Mouse (Mus musculus) stomach, postnatal 0 days (tissue): ENCODE data around the gene Mob3a. TPM values are rescaled to one million over a fixed set of nuclear protein-coding genes. Genes with fewer than 3 reads are reported as not detected.

Source experiments
- ATAC-seq: fragments of 200-750 bp; cut with Nextera tagmentation; 2 replicates; pipeline ENCODE4 v1.8.0; 2017; ENCODE audit not compliant: low FRiP score, low TSS enrichment
- DNase-seq: peaks from one replicate; pipeline ENCODE4 v3.0.0-alpha.2; 2016; ENCODE audit warnings: low spot score
- H3K27ac ChIP-seq: fragments of 300-500 bp; sonication (generic); replicated peaks from 2 replicates; pipeline ENCODE4 v1.5.1; 2014; ENCODE audit warnings: mild to moderate bottlenecking, control low read depth
- H3K27me3 ChIP-seq: fragments of 300-500 bp; sonication (generic); 2 replicates; pipeline ENCODE4 v1.6.1; 2014; ENCODE audit warnings: low read length; ENCODE audit not compliant: control insufficient read depth, insufficient read depth
- H3K36me3 ChIP-seq: fragments of 300-500 bp; sonication (generic); 2 replicates; pipeline ENCODE4 v1.6.1; 2014; ENCODE audit warnings: low read length, mixed read lengths; ENCODE audit not compliant: control insufficient read depth, insufficient read depth
- H3K4me1 ChIP-seq: fragments of 300-500 bp; sonication (generic); replicated peaks from 2 replicates; pipeline ENCODE4 v1.6.1; 2014; ENCODE audit warnings: antibody characterized with exemption; ENCODE audit not compliant: control insufficient read depth, insufficient read depth
- H3K4me2 ChIP-seq: fragments of 300-500 bp; sonication (generic); replicated peaks from 2 replicates; pipeline ENCODE4 v1.6.1; 2014; ENCODE audit warnings: low read depth, mild to moderate bottlenecking, control low read depth, moderate library complexity
- H3K4me3 ChIP-seq: fragments of 300-500 bp; sonication (generic); 2 replicates; pipeline ENCODE4 v1.5.1; 2014; ENCODE audit warnings: low read depth, low read length, control low read depth
- H3K9ac ChIP-seq: fragments of 300-500 bp; sonication (generic); 2 replicates; pipeline ENCODE4 v1.6.1; 2014; ENCODE audit warnings: mild to moderate bottlenecking, low read length, control low read depth, mixed read lengths
- H3K9me3 ChIP-seq: fragments of 300-500 bp; sonication (generic); 2 replicates; pipeline ENCODE4 v1.6.1; 2016; ENCODE audit warnings: low read length; ENCODE audit not compliant: control insufficient read depth
- CTCF ChIP-seq: IDR thresholded peaks from 2 replicates; pipeline ENCODE4 v1.5.1; 2016; ENCODE audit warnings: antibody characterized with exemption, low read depth, mild to moderate bottlenecking, moderate library complexity
- EP300 ChIP-seq: optimal IDR thresholded peaks from 2 replicates; pipeline ENCODE3; 2016; ENCODE audit warnings: antibody characterized with exemption
- WGBS: fragments of 180-500 bp; shearing (Covaris S2); extraction: QIAGEN DNeasy Blood & Tissue Kit; methylation state at CpG from one replicate; pipeline ENCODE4 v1.1.7; 2014; 5-methylcytosine and 5-hydroxymethylcytosine counted together
- polyA plus RNA-seq: library from polyadenylated mRNA; unstranded; fragments of >200 nt; fragmentation: Nextera tagmentation; extraction: Ambion mirVana; gene quantifications from 2 replicates; pipeline ENCODE4 v1.2.1, GENCODE M21; 2015

The Mob3a gene
- polyA plus RNA-seq, 1 experiment from 2014 or later, result 23.9 TPM

DNA sequence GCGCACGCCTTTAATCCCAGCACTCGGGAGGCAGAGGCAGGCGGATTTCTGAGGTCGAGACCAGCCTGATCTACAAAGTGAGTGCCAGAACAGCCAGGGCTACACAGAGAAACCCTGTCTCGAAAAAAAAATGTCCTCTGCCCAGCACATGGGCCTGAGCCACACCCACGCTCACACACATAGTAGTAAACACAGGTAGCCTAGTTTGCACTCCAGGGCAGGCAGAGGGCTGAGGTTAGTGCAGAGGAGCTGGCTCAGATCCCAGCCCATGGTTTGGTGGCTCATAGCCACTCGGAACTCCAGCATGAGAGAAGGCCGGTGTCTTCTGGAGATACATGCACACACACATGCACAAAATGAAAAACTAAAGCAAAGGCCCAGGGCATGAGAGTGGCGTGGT, 54.8 kb downstream of the Mob3a start:
- TF ChIP-seq EP300, result no peak
- TF ChIP-seq CTCF, result no peak
- DNase-seq (no peak), ATAC-seq (no peak)
- Histone ChIP-seq H3K9me3 (no peaks in the 10 kb centered on the region), H3K27me3 (no peaks in the 10 kb centered on the region), H3K27ac (no peak overlapping the region), H3K4me3 (no peak overlapping the region), H3K36me3 (peaks cover 23% of the 10 kb centered on the region), H3K4me1 (no peaks in the 10 kb centered on the region), H3K4me2 (no peak overlapping the region), H3K9ac (no peak overlapping the region; the same call in 1 of the 2 replicates)
- WGBS, result 82% methylated on average over 10 of the region's 10 CpGs

DNA sequence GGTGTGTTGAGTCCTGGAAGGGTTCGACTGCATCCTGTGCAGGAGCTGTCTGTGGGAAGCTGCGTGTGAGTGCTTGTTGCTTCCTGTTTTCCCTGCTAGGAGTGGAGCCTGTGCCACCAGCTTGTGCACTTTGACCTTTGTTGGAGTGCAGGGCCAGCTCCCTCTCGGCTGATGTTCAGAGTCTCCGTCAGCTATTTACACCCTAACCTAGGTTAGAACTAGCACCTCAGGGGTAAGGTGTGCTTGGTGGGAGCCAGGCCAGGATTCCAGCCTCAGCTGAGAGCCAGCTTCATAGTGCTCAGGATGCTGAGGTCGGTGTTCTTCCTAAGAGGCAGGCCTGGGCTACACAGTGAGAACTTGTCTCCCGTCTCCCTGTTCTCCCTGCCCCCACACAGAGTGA, 66.4 kb downstream of the Mob3a start:
- H3K9me3 ChIP-seq, result no peaks in the 10 kb centered on the region
- 75% methylated on average over 6 of the region's 6 CpGs for WGBS
- H3K4me1 ChIP-seq, result no peaks in the 10 kb centered on the region
- H3K36me3 ChIP-seq, result peaks cover 40% of the 10 kb centered on the region
- H3K4me3 ChIP-seq, result no peak overlapping the region
- H3K4me2 ChIP-seq, result no peak overlapping the region
- no peaks in the 10 kb centered on the region for H3K27me3 ChIP-seq
- TF ChIP-seq CTCF (no peak), EP300 (no peak)
- no peak for DNase-seq
- H3K27ac ChIP-seq, result no peak overlapping the region
- ATAC-seq, result no peak
- no peak overlapping the region for H3K9ac ChIP-seq

Other genes with a start within 250 kb of the Mob3a start
- gene Onecut3, start 207.1 kb downstream of the Mob3a start, polyA plus RNA-seq, result 0.01 and 0.02 TPM in 2 replicates
- gene Atp8b3, start 162.9 kb downstream of the Mob3a start, polyA plus RNA-seq, result 0.02 and 0.10 TPM in 2 replicates
- 7.1 and 8.5 TPM in 2 replicates for gene Rexo1, start 140.4 kb downstream of the Mob3a start, polyA plus RNA-seq
- gene Klf16, start 124.7 kb downstream of the Mob3a start, polyA plus RNA-seq, result 8.3 and 8.4 TPM in 2 replicates
- 92.5 and 103 TPM in 2 replicates for gene Abhd17a, start 111.6 kb downstream of the Mob3a start, polyA plus RNA-seq
- gene Scamp4, start 99.1 kb downstream of the Mob3a start, polyA plus RNA-seq, result 67.8 and 77.3 TPM in 2 replicates
- gene Adat3, start 99.1 kb downstream of the Mob3a start, polyA plus RNA-seq, result 4.1 and 4.3 TPM in 2 replicates
- 1.4 and 1.7 TPM in 2 replicates for gene Gm49322, start 96.0 kb downstream of the Mob3a start, polyA plus RNA-seq
- 75.4 and 83.9 TPM in 2 replicates for gene Csnk1g2, start 79.1 kb downstream of the Mob3a start, polyA plus RNA-seq
- 28.3 and 30.0 TPM in 2 replicates for gene Btbd2, start 44.9 kb downstream of the Mob3a start, polyA plus RNA-seq
- 55.2 and 61.7 TPM in 2 replicates for gene Mknk2, start 23.9 kb downstream of the Mob3a start, polyA plus RNA-seq
- gene Izumo4, start 207 bp upstream of the Mob3a start, polyA plus RNA-seq, result 14.8 and 18.0 TPM in 2 replicates
- gene Ap3d1, start 40.3 kb upstream of the Mob3a start, polyA plus RNA-seq, result 38.7 and 42.7 TPM in 2 replicates
- gene Dot1l, start 53.2 kb upstream of the Mob3a start, polyA plus RNA-seq, result 5.4 and 6.2 TPM in 2 replicates
- 27.7 and 31.8 TPM in 2 replicates for gene Sf3a2, start 96.2 kb upstream of the Mob3a start, polyA plus RNA-seq
- 62.0 and 65.8 TPM in 2 replicates for gene Plekhj1, start 96.6 kb upstream of the Mob3a start, polyA plus RNA-seq
- gene Amh, start 103.3 kb upstream of the Mob3a start, polyA plus RNA-seq, result 6.8 and 6.9 TPM in 2 replicates
- gene Jsrp1, start 111.5 kb upstream of the Mob3a start, polyA plus RNA-seq, result 0.86 and 0.96 TPM in 2 replicates
- 1,070 and 1,103 TPM in 2 replicates for gene Oaz1, start 124.7 kb upstream of the Mob3a start, polyA plus RNA-seq
- gene Lingo3, start 142.1 kb upstream of the Mob3a start, polyA plus RNA-seq, result 0.12 and 0.17 TPM in 2 replicates
- 176 and 180 TPM in 2 replicates for gene Lsm7, start 153.2 kb upstream of the Mob3a start, polyA plus RNA-seq
- gene Sppl2b, start 153.3 kb upstream of the Mob3a start, polyA plus RNA-seq, result 17.7 and 23.0 TPM in 2 replicates
- gene Tmprss9, start 169.9 kb upstream of the Mob3a start, polyA plus RNA-seq, result 2.0 and 2.2 TPM in 2 replicates
- 292 and 304 TPM in 2 replicates for gene Timm13, start 199.0 kb upstream of the Mob3a start, polyA plus RNA-seq
- gene Lmnb2, start 216.3 kb upstream of the Mob3a start, polyA plus RNA-seq, result 12.0 and 12.4 TPM in 2 replicates
- gene Gadd45b, start 228.1 kb upstream of the Mob3a start, polyA plus RNA-seq, result 59.5 and 62.2 TPM in 2 replicates